Mouse (Mus musculus) megakaryocyte, embryonic 14.5 days (primary cell): Measurements from ENCODE around the gene Pax6.

Source experiments
- FLI1 ChIP-seq: IDR thresholded peaks from 2 replicates; pipeline ENCODE4 v1.6.1; 2012; ENCODE audit warnings: low read length, inconsistent platforms, mixed read lengths
- GATA1 ChIP-seq: IDR thresholded peaks from 3 replicates; pipeline ENCODE4 v1.6.1; 2012; ENCODE audit warnings: mixed read lengths, low read length, inconsistent platforms, borderline replicate concordance

- TF ChIP-seq GATA1 (no peak), FLI1 (no peak)
Measured at GRCm38 (mm10) chr2:105683771-105684410, 15.2 kb downstream of the Pax6 start.
